Mouse (Mus musculus): Measurements from ENCODE around the gene Dnah17. TPM values are rescaled to one million over a fixed set of nuclear protein-coding genes. Genes with fewer than 3 reads are reported as not detected.

The Dnah17 gene
- polyA plus RNA-seq, 1 experiment from 2014 or later: 0.27 TPM

- Histone ChIP-seq H3K27me3 (no peaks in the 10 kb centered on the region), H3K9ac (replicated peaks) (no peak overlapping the region), H3K9me3 (no peaks in the 10 kb centered on the region), H3K4me1 (no peaks in the 10 kb centered on the region), H3K27ac (replicated peaks) (no peak overlapping the region), H3K36me3 (peaks cover 5% of the 10 kb centered on the region; the same call in 1 of the 2 replicates), H3K4me2 (replicated peaks) (no peak overlapping the region), H3K4me3 (no peak overlapping the region)
- ATAC-seq (replicated peaks): no peak
- WGBS: 78% methylated on average over 4 of the region's 4 CpGs
These were observed 28.3 kb upstream of the Dnah17 start for GRCm38 (mm10) chr11:118158753-118159152.

DNA sequence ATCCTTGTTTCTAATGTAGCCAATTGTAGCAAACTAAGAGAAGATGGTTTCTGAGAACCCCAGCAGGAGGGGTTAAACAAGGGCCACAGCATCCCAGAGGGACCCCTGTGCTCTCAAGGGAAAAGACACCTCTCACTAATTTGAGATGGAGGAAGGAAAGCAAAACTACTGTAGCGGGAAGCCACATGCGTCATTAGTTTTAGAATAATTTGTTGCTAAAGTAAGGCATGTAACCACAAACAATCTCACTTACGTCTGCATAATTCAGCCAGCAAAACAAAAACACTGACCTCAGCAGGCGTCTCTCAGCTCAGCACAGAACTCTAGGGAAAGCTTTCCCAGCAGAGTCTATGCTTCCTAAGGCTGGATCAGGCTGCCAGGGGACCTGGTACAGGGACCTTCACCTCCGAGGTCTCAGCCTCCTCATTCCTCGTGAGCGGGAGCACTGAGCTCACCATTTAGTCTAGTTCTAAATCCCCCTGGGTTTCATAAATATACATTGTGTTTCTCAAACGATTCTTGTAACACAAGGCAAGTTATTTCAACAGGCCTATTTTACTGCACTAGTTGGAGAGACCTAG, 26.1 kb upstream of the Dnah17 start:
- Histone ChIP-seq H3K27me3 (no peaks in the 10 kb centered on the region), H3K4me2 (replicated peaks) (no peak overlapping the region), H3K9ac (replicated peaks) (no peak overlapping the region), H3K27ac (replicated peaks) (no peak overlapping the region), H3K36me3 (no peaks in the 10 kb centered on the region), H3K9me3 (no peaks in the 10 kb centered on the region), H3K4me1 (no peaks in the 10 kb centered on the region), H3K4me3 (no peak overlapping the region)
- no peak for ATAC-seq (replicated peaks)
- WGBS: 60% methylated on average over 8 of the region's 8 CpGs

- Histone ChIP-seq H3K4me2 (replicated peaks) (no peak overlapping the region), H3K9me3 (no peaks in the 10 kb centered on the region), H3K27me3 (no peaks in the 10 kb centered on the region), H3K4me1 (peaks cover 11% of the 10 kb centered on the region; the same call in 1 of the 2 replicates), H3K27ac (replicated peaks) (no peak overlapping the region), H3K9ac (replicated peaks) (no peak overlapping the region), H3K36me3 (no peaks in the 10 kb centered on the region), H3K4me3 (no peak overlapping the region)
- whole genome bisulfite sequencing: 74% methylated on average over 4 of the region's 4 CpGs
- no peak for ATAC-seq (replicated peaks)
These were observed 22.5 kb upstream of the Dnah17 start for GRCm38 (mm10) chr11:118152964-118153363.

DNA sequence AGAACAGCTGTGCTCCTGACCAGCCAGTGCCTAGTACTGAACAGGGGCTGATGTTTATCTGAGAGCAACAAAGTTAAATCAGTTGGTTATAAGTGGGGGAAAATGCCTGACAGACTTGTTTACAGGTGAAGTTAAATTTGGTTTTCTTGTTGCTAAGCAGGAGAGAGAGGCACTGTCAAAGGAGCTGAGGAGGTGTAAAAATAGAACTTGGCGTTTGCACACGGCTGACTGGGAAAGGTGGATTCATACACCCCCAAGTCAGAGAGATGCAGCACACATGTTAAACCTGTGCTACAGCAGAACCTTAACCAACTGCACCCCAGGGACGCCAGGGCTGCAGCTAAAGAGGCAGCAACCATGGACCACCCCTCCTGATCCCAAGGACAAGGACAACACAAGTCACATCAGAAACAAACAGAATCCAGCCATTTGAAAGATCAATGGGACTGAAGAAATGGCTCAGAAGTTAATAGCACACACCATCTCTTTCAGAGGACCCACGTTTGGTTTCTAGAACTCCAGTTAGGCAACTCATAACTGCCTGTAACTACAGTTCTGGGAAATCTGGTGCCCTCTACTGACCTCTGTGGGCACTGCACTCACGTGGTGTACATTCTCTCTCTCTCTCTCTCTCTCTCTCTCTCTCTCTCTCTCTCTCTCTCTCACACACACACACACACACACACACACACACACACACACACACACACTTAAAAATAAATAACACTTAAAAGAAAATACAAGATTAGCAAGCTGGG, 21.2 kb upstream of the Dnah17 start:
- Histone ChIP-seq H3K4me1 (peaks cover 11% of the 10 kb centered on the region; the same call in 1 of the 2 replicates), H3K4me2 (replicated peaks) (no peak overlapping the region), H3K9ac (replicated peaks) (no peak overlapping the region), H3K4me3 (no peak overlapping the region), H3K9me3 (no peaks in the 10 kb centered on the region), H3K27me3 (no peaks in the 10 kb centered on the region), H3K27ac (replicated peaks) (no peak overlapping the region), H3K36me3 (no peaks in the 10 kb centered on the region)
- no peak for ATAC-seq (replicated peaks)
- WGBS: 91% methylated on average over 5 of the region's 5 CpGs

- Histone ChIP-seq H3K27ac (replicated peaks) (0 out of 2 replicates have a peak overlapping the region, but pooled peaks have one; percentile 2), H3K9me3 (no peaks in the 10 kb centered on the region), H3K4me2 (replicated peaks) (no peak overlapping the region), H3K9ac (replicated peaks) (no peak overlapping the region), H3K4me1 (peaks cover 11% of the 10 kb centered on the region; the same call in 1 of the 2 replicates), H3K27me3 (no peaks in the 10 kb centered on the region), H3K4me3 (no peak overlapping the region), H3K36me3 (no peaks in the 10 kb centered on the region)
- ATAC-seq (replicated peaks): no peak
- WGBS: 49% methylated on average over 9 of the region's 9 CpGs
These were observed 19.8 kb upstream of the Dnah17 start for GRCm38 (mm10) chr11:118150115-118150701.

DNA sequence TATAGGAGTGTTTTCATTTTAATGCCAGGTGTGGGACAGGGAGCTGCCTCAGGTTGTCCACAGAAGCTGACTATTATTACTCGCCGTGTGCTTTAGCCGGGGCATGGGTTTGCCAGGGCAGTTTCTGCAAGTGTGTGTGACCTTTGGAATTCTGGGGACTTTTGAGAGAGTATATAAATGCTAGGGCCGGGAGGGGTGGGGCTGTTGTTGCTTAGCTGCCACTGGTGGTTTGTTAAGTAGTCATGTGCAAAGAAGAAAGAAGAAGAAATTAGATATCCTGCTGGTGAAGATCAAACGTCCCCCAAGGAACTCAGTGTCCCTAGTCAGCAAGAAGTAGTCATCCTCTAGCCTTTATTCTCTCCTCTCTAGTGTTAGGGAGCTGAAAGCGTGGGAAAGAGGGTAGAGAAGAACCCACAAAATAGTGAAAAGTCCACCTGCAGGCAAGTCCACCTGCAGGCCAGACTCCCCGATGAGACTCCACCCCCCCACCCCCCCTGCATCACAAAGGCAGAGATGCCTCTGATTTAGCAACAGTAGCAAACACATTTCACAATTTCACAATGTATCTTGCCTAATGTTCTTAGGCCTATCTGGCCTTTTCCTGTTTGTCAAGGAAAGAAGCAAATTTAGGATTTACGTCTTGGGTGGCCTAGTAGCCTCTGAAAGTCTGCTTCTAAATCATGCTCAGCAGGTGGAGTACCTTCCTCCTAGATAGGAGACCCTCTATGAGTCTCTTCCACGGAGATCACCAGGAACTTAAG, 17.6 kb upstream of the Dnah17 start:
- no peak for ATAC-seq (replicated peaks)
- Histone ChIP-seq H3K9ac (replicated peaks) (no peak overlapping the region), H3K27me3 (no peaks in the 10 kb centered on the region), H3K9me3 (no peaks in the 10 kb centered on the region), H3K27ac (replicated peaks) (no peak overlapping the region), H3K4me2 (replicated peaks) (no peak overlapping the region), H3K36me3 (no peaks in the 10 kb centered on the region), H3K4me1 (peaks cover 11% of the 10 kb centered on the region; the same call in 1 of the 2 replicates), H3K4me3 (no peak overlapping the region)
- 66% methylated on average over 9 of the region's 9 CpGs for WGBS

DNA sequence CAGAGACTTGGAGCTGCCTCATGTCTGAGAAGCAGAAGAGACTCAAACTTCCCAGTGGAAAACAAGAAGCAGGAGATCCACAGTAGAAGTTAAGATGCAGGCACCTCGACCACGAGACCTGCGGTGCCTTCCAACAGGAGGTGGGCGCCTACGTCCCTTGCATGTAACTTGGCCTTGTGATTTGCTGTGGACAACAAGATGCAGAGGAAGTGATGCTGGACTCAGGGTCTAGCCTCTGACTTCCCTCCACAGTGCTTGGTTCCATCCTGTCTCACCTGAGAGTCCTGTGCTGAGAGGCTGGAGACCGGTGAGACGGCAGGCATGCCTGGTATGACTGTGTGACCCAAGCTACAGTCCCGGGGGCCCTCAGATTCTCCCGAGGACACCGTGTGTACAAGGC, 16.0 kb upstream of the Dnah17 start:
- no peak overlapping the region for H3K9ac ChIP-seq (replicated peaks)
- no peak overlapping the region for H3K4me3 ChIP-seq
- H3K4me1 ChIP-seq: peaks cover 19% of the 10 kb centered on the region
- ATAC-seq (replicated peaks): no peak
- no peaks in the 10 kb centered on the region for H3K9me3 ChIP-seq
- H3K27me3 ChIP-seq: no peaks in the 10 kb centered on the region
- H3K36me3 ChIP-seq: no peaks in the 10 kb centered on the region
- H3K27ac ChIP-seq (replicated peaks): no peak overlapping the region
- 95% methylated on average over 10 of the region's 10 CpGs for WGBS
- no peak overlapping the region for H3K4me2 ChIP-seq (replicated peaks)

- no peaks in the 10 kb centered on the region for H3K36me3 ChIP-seq
- no peak overlapping the region for H3K27ac ChIP-seq (replicated peaks)
- H3K9ac ChIP-seq (replicated peaks): no peak overlapping the region
- no peaks in the 10 kb centered on the region for H3K27me3 ChIP-seq
- peaks cover 17% of the 10 kb centered on the region for H3K4me1 ChIP-seq
- H3K9me3 ChIP-seq: no peaks in the 10 kb centered on the region
- H3K4me2 ChIP-seq (replicated peaks): no peak overlapping the region
- 82% methylated on average over 16 of the region's 16 CpGs for WGBS
- ATAC-seq (replicated peaks): no peak
- no peak overlapping the region for H3K4me3 ChIP-seq
These were observed 15.4 kb upstream of the Dnah17 start for GRCm38 (mm10) chr11:118145771-118146351.

GRCm38 (mm10) chr11:118145092-118145491, 14.7 kb upstream of the Dnah17 start:
- WGBS: 93% methylated on average over 4 of the region's 4 CpGs
- no peaks in the 10 kb centered on the region for H3K9me3 ChIP-seq
- ATAC-seq (replicated peaks): no peak
- no peaks in the 10 kb centered on the region for H3K27me3 ChIP-seq
- no peaks in the 10 kb centered on the region for H3K36me3 ChIP-seq
- H3K27ac ChIP-seq (replicated peaks): no peak overlapping the region
- no peak overlapping the region for H3K4me2 ChIP-seq (replicated peaks)
- H3K9ac ChIP-seq (replicated peaks): no peak overlapping the region
- no peak overlapping the region for H3K4me3 ChIP-seq
- H3K4me1 ChIP-seq: peaks cover 10% of the 10 kb centered on the region

GRCm38 (mm10) chr11:118143731-118144130, 13.3 kb upstream of the Dnah17 start:
- Histone ChIP-seq H3K9ac (replicated peaks) (no peak overlapping the region), H3K27me3 (no peaks in the 10 kb centered on the region), H3K4me3 (no peak overlapping the region), H3K27ac (replicated peaks) (no peak overlapping the region), H3K4me2 (replicated peaks) (no peak overlapping the region), H3K9me3 (no peaks in the 10 kb centered on the region), H3K4me1 (peaks cover 7% of the 10 kb centered on the region), H3K36me3 (no peaks in the 10 kb centered on the region)
- no peak for ATAC-seq (replicated peaks)
- 95% methylated on average over 4 of the region's 4 CpGs for WGBS

DNA sequence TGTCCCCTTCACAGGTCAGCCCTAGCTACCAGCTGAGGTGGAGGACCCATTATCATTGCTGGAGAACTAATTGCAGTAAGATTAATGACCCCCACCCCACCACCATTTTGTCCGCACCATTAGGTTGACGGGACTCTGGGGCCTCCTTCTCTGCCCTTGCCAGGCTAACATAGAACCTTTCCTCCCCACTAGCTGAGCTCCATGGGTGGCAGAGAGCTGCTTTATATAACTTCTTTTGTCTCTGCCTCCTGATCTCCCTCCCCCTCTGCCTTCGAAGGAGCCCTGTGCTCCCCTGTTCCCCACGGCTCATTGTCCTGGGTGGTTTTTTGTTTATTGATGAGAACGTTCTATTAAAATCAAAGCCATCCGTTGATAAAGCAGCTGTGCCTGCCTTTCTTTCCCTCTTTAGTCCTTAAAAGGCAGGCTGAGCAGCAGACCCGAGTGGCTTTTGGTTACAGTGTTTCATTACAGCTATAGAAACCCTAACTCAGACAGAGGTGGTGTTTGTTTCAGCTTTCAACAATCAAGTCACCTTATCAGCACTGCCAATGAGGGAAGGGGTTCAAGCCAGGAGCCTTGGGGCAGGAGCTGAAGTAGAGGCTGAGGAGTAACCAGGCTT, 12.2 kb upstream of the Dnah17 start:
- Histone ChIP-seq H3K36me3 (no peaks in the 10 kb centered on the region), H3K27ac (replicated peaks) (peak overlapping the region; percentile 37; the same call in 1 of the 2 replicates), H3K9ac (replicated peaks) (no peak overlapping the region), H3K27me3 (no peaks in the 10 kb centered on the region), H3K4me3 (no peak overlapping the region), H3K9me3 (no peaks in the 10 kb centered on the region), H3K4me1 (peaks cover 7% of the 10 kb centered on the region), H3K4me2 (replicated peaks) (no peak overlapping the region)
- ATAC-seq (replicated peaks): no peak
- 6% methylated on average over 7 of the region's 7 CpGs for WGBS

Data from forebrain, embryonic 15.5 days (tissue).